Comparison of ENCODE assay signal across 8 mouse cellular contexts in genomic region chr2:3475746-3476251, GRCm38 (mm10). TPM values are rescaled to one million over a fixed set of nuclear protein-coding genes. Genes with fewer than 3 reads are reported as not detected.
A peak's percentile ranks its signal among the peaks of the same experiment; 100 is the strongest.
DNase-seq lines count a peak whose midpoint lies in the region; ATAC-seq lines count a peak whose summit lies in the region.

No protein-coding gene starts in this region.

- peak overlapping the region; percentile 68 for H3K4me2 ChIP-seq in embryonic facial prominence, embryonic 12.5 days (replicated peaks)
- H3K4me2 ChIP-seq in neural tube, embryonic 13.5 days, result peak overlapping the region; percentile 77

- DNase-seq in limb, embryonic 10.5 days (ENCODE audit: low spot score), result peak; percentile 30
- no peak for DNase-seq in c-Kit-positive CD71-positive TER-119-positive erythroid progenitor cells, embryonic 14.5 days (ENCODE audit: low spot score)
- no peak for DNase-seq in ovary, postnatal 36 days (ENCODE audit: low spot score)
- DNase-seq in spleen, postnatal 36 days (ENCODE audit: low spot score in 2 of 2), result no peak

- no peaks in the 10 kb centered on the region for H3K27me3 ChIP-seq in megakaryocyte, embryonic 14.5 days (replicated peaks)
- no peaks in the 10 kb centered on the region for H3K27me3 ChIP-seq in embryonic facial prominence, embryonic 12.5 days
- no peaks in the 10 kb centered on the region for H3K27me3 ChIP-seq in limb, embryonic 10.5 days (ENCODE audit: low read depth, poor library complexity, severe bottlenecking)
- no peaks in the 10 kb centered on the region for H3K27me3 ChIP-seq in neural tube, embryonic 13.5 days

- H3K27ac ChIP-seq in embryonic facial prominence, embryonic 12.5 days, result no peak overlapping the region
- peak overlapping the region; percentile 97 for H3K27ac ChIP-seq in limb, embryonic 10.5 days
- H3K27ac ChIP-seq in neural tube, embryonic 13.5 days (replicated peaks), result no peak overlapping the region

- 67% methylated on average over 3 of the region's 3 CpGs for WGBS in embryonic facial prominence, embryonic 12.5 days
- WGBS in limb, embryonic 10.5 days, result 56% methylated on average over 3 of the region's 3 CpGs
- 52% methylated on average over 3 of the region's 3 CpGs for WGBS in neural tube, embryonic 13.5 days

- no peak overlapping the region for H3K9ac ChIP-seq in embryonic facial prominence, embryonic 12.5 days
- no peak overlapping the region; the same call in 1 of the 2 replicates for H3K9ac ChIP-seq in neural tube, embryonic 13.5 days

- peaks cover 5% of the 10 kb centered on the region; the same call in 1 of the 2 replicates for H3K9me3 ChIP-seq in megakaryocyte, embryonic 14.5 days
- H3K9me3 ChIP-seq in embryonic facial prominence, embryonic 12.5 days, result no peaks in the 10 kb centered on the region
- H3K9me3 ChIP-seq in limb, embryonic 10.5 days (replicated peaks), result no peaks in the 10 kb centered on the region
- no peaks in the 10 kb centered on the region for H3K9me3 ChIP-seq in neural tube, embryonic 13.5 days

- peaks cover 5% of the 10 kb centered on the region for H3K36me3 ChIP-seq in megakaryocyte, embryonic 14.5 days (replicated peaks; ENCODE audit: low read length)
- peaks cover 4% of the 10 kb centered on the region; the same call in 1 of the 2 replicates for H3K36me3 ChIP-seq in embryonic facial prominence, embryonic 12.5 days
- peaks cover 13% of the 10 kb centered on the region for H3K36me3 ChIP-seq in limb, embryonic 10.5 days
- no peaks in the 10 kb centered on the region for H3K36me3 ChIP-seq in neural tube, embryonic 13.5 days

- peak overlapping the region; percentile 97 for H3K4me3 ChIP-seq in megakaryocyte, embryonic 14.5 days (replicated peaks)
- H3K4me3 ChIP-seq in embryonic facial prominence, embryonic 12.5 days, result 0 out of 2 replicates have a peak overlapping the region, but pooled peaks have one; percentile 90
- peak overlapping the region; percentile 76 for H3K4me3 ChIP-seq in limb, embryonic 10.5 days
- H3K4me3 ChIP-seq in neural tube, embryonic 13.5 days, result peak overlapping the region; percentile 96; the same call in 1 of the 2 replicates

- ATAC-seq in megakaryocyte, adult 5-6 weeks (ENCODE audit: poor library complexity, severe bottlenecking), result no peak
- no peak for ATAC-seq in embryonic facial prominence, embryonic 12.5 days (ENCODE audit: insufficient number of reproducible peaks, insufficient read depth, low FRiP score, low TSS enrichment)
- no peak for ATAC-seq in neural tube, embryonic 13.5 days (ENCODE audit: low read depth)

- H3K4me1 ChIP-seq in megakaryocyte, embryonic 14.5 days, result peaks cover 48% of the 10 kb centered on the region
- H3K4me1 ChIP-seq in embryonic facial prominence, embryonic 12.5 days, result peaks cover 10% of the 10 kb centered on the region
- H3K4me1 ChIP-seq in limb, embryonic 10.5 days, result peaks cover 16% of the 10 kb centered on the region
- H3K4me1 ChIP-seq in neural tube, embryonic 13.5 days (replicated peaks), result peaks cover 20% of the 10 kb centered on the region

RNA-seq across cellular contexts. Expression of gene Suv39h2, which starts 1.0 kb away (rescaled TPM):
- polyA plus RNA-seq in megakaryocyte, embryonic 14.5 days (2012; ENCODE audit: insufficient read depth, low replicate concordance), result 2.5 TPM in 1 of 2 replicates, not detected in the other
- 7.5 and 8.6 TPM in 2 replicates for total RNA-seq in megakaryocyte, adult 5-6 weeks (2015)
- total RNA-seq in megakaryocyte, adult 5-6 weeks (2017), result 6.9 and 10.2 TPM in 2 replicates
- 28.5 and 31.2 TPM in 2 replicates for polyA plus RNA-seq in embryonic facial prominence, embryonic 12.5 days (2016; fragmentation: Nextera tagmentation; extraction: Ambion mirVana)
- 38.3 and 39.1 TPM in 2 replicates for polyA plus RNA-seq in limb, embryonic 10.5 days (2016; fragmentation: Nextera tagmentation; extraction: Ambion mirVana)
- polyA plus RNA-seq in neural tube, embryonic 13.5 days (2015; fragmentation: Nextera tagmentation; extraction: Ambion mirVana), result 10.4 and 12.8 TPM in 2 replicates

RNA-seq across cellular contexts. Expression of gene Gm45902, which starts 36.8 kb away (rescaled TPM):
- 0.22 TPM in 1 of 2 replicates, not detected in the other for polyA plus RNA-seq in megakaryocyte, embryonic 14.5 days (2012; ENCODE audit: insufficient read depth, low replicate concordance)
- 3.3 and 4.1 TPM in 2 replicates for total RNA-seq in megakaryocyte, adult 5-6 weeks (2015)
- 7.5 and 8.7 TPM in 2 replicates for total RNA-seq in megakaryocyte, adult 5-6 weeks (2017)
- polyA plus RNA-seq in embryonic facial prominence, embryonic 12.5 days (2016; fragmentation: Nextera tagmentation; extraction: Ambion mirVana), result 8.2 and 9.3 TPM in 2 replicates
- 9.0 and 10.7 TPM in 2 replicates for polyA plus RNA-seq in limb, embryonic 10.5 days (2016; fragmentation: Nextera tagmentation; extraction: Ambion mirVana)
- 8.1 and 8.2 TPM in 2 replicates for polyA plus RNA-seq in neural tube, embryonic 13.5 days (2015; fragmentation: Nextera tagmentation; extraction: Ambion mirVana)

RNA-seq across cellular contexts. Expression of gene Hspa14, which starts 36.8 kb away (rescaled TPM):
- polyA plus RNA-seq in megakaryocyte, embryonic 14.5 days (2012; ENCODE audit: insufficient read depth, low replicate concordance), result 1.6 and 4.6 TPM in 2 replicates
- 49.2 and 67.3 TPM in 2 replicates for total RNA-seq in megakaryocyte, adult 5-6 weeks (2015)
- 124 and 125 TPM in 2 replicates for total RNA-seq in megakaryocyte, adult 5-6 weeks (2017)
- polyA plus RNA-seq in embryonic facial prominence, embryonic 12.5 days (2016; fragmentation: Nextera tagmentation; extraction: Ambion mirVana), result 104 and 105 TPM in 2 replicates
- polyA plus RNA-seq in limb, embryonic 10.5 days (2016; fragmentation: Nextera tagmentation; extraction: Ambion mirVana), result 137 and 138 TPM in 2 replicates
- polyA plus RNA-seq in neural tube, embryonic 13.5 days (2015; fragmentation: Nextera tagmentation; extraction: Ambion mirVana), result 63.1 and 70.7 TPM in 2 replicates

RNA-seq across cellular contexts. Expression of gene Cdnf, which starts 37.0 kb away (rescaled TPM):
- 0.28 TPM in 1 of 2 replicates, not detected in the other for polyA plus RNA-seq in megakaryocyte, embryonic 14.5 days (2012; ENCODE audit: insufficient read depth, low replicate concordance)
- 0.47 TPM in 1 of 2 replicates, not detected in the other for total RNA-seq in megakaryocyte, adult 5-6 weeks (2015)
- total RNA-seq in megakaryocyte, adult 5-6 weeks (2017), result 0.55 and 0.81 TPM in 2 replicates
- polyA plus RNA-seq in embryonic facial prominence, embryonic 12.5 days (2016; fragmentation: Nextera tagmentation; extraction: Ambion mirVana), result 0.05 and 0.11 TPM in 2 replicates
- 0.06 and 0.24 TPM in 2 replicates for polyA plus RNA-seq in limb, embryonic 10.5 days (2016; fragmentation: Nextera tagmentation; extraction: Ambion mirVana)
- 0.10 and 0.69 TPM in 2 replicates for polyA plus RNA-seq in neural tube, embryonic 13.5 days (2015; fragmentation: Nextera tagmentation; extraction: Ambion mirVana)

RNA-seq across cellular contexts. Expression of gene Dclre1c, which starts 51.9 kb away (rescaled TPM):
- 0.04 TPM in 1 of 2 replicates, not detected in the other for polyA plus RNA-seq in megakaryocyte, embryonic 14.5 days (2012; ENCODE audit: insufficient read depth, low replicate concordance)
- 27.2 and 34.7 TPM in 2 replicates for total RNA-seq in megakaryocyte, adult 5-6 weeks (2015)
- total RNA-seq in megakaryocyte, adult 5-6 weeks (2017), result 21.5 and 36.0 TPM in 2 replicates
- polyA plus RNA-seq in embryonic facial prominence, embryonic 12.5 days (2016; fragmentation: Nextera tagmentation; extraction: Ambion mirVana), result 7.1 and 7.6 TPM in 2 replicates
- polyA plus RNA-seq in limb, embryonic 10.5 days (2016; fragmentation: Nextera tagmentation; extraction: Ambion mirVana), result 4.5 and 5.1 TPM in 2 replicates
- polyA plus RNA-seq in neural tube, embryonic 13.5 days (2015; fragmentation: Nextera tagmentation; extraction: Ambion mirVana), result 7.3 and 9.9 TPM in 2 replicates

Comparison
In these comparisons a context has a peak if more than half of its experiments do, and no peak if none do; other contexts are left out.
1. RNA of gene Hspa14, which starts 36.8 kb away (polyA plus RNA-seq): 137 to 138 TPM in limb, embryonic 10.5 days, 104 to 105 TPM in embryonic facial prominence, embryonic 12.5 days and 63.1 to 70.7 TPM in neural tube, embryonic 13.5 days; 1.6 to 4.6 TPM in megakaryocyte, embryonic 14.5 days; every median in the first group is over 10 times any median in the second.
2. Peak in every context shown above with its lines, with median percentiles within 50 percentile points of each other: H3K4me3 ChIP-seq.